Mouse (Mus musculus): ENCODE results near the gene Vmn2r104. TPM values are rescaled to one million over a fixed set of nuclear protein-coding genes. Genes with fewer than 3 reads are reported as not detected.

The Vmn2r104 gene
- polyA plus RNA-seq (2012; ENCODE audit: insufficient read depth, insufficient read length, missing spikeins), result not detected in 2 replicates

GRCm38 (mm10) chr17:20048236-20048635 is at the start of gene Vmn2r104:
TSS of gene Vmn2r104 (minus strand) at chr17:20048336.
- Histone ChIP-seq H3K27ac (ENCODE audit: insufficient read depth, low read depth, low read length) (no peak within 1 kb of the TSS), H3K4me1 (ENCODE audit: control insufficient read depth, insufficient read depth, low read length) (no peaks in the 10 kb centered on the region), H3K4me3 (ENCODE audit: insufficient read depth, low read length) (no peak within 1 kb of the TSS)
- no peak for TF ChIP-seq POLR2A (IDR thresholded peaks at IDR 0.05; ENCODE audit: borderline replicate concordance, low read depth, low read length)
- TF ChIP-seq CTCF (IDR thresholded peaks at IDR 0.05; ENCODE audit: low read depth, low read length), result no peak

DNA sequence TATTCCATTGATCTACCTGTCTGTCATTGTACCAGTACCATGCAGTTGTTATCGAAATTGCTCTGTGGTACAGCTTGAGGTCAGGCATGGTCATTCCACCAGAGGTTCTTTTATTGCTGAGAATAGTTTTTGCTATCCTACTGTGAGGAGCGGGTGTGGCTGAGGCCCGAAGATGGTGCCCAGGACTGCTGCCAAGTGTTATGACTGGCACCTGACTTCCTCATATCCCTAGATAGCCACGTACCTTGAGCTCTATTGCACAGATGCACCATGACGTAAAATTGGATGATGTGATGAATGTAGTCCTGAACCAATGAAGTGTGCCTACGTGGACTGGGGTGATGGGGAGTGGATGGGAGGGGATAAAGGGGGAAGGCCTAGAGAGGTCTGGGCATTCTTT is 26.0 kb upstream of the Vmn2r104 start:
- TF ChIP-seq CTCF (IDR thresholded peaks at IDR 0.05; ENCODE audit: low read depth, low read length), result no peak
- TF ChIP-seq POLR2A (IDR thresholded peaks at IDR 0.05; ENCODE audit: borderline replicate concordance, low read depth, low read length), result no peak

DNA sequence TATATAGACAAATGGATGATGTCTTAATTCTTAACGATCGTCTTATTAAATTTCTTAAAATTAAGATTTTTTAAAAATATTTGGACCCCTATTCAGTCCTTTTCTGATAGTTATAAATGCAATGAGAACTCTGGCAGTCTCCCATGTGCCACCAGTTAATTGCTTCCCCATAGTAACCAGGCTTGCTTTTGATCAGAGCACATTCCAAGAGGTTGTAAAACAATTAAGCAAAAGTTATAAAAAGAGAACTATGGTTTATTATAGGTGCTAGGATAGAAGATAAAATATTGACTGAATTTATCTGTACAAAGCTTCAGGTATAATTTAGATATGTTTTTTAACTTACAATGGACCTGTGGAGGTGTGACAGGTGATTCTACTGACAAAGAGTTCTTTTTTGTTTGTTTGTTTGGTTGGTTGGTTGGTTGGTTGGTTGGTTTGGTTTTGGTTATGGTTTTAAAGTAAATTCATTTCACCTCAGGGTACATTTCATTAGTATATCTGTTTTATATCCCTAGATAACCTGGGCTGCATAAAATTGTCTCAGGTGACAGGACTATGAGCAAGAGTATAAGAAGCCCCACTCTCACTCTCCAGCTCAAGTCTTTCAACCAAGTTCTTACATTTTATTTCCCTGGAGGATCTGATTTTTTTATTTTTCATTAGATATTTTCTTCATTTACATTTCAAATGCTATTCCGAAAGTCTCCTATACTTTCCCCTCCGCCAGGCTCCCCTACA is 23.7 kb upstream of the Vmn2r104 start:
- Histone ChIP-seq H3K4me3 (ENCODE audit: insufficient read depth, low read length) (no peak overlapping the region), H3K4me1 (ENCODE audit: control insufficient read depth, insufficient read depth, low read length) (no peaks in the 10 kb centered on the region), H3K27ac (ENCODE audit: insufficient read depth, low read depth, low read length) (no peak overlapping the region)
- no peak for TF ChIP-seq CTCF (IDR thresholded peaks at IDR 0.05; ENCODE audit: low read depth, low read length)
- TF ChIP-seq POLR2A (IDR thresholded peaks at IDR 0.05; ENCODE audit: borderline replicate concordance, low read depth, low read length), result no peak

More for the DNA sequence above, 26.0 kb upstream of the Vmn2r104 start:
- H3K27ac ChIP-seq (ENCODE audit: insufficient read depth, low read depth, low read length), result no peak overlapping the region
- H3K4me3 ChIP-seq (ENCODE audit: insufficient read depth, low read length), result no peak overlapping the region
- H3K4me1 ChIP-seq (ENCODE audit: control insufficient read depth, insufficient read depth, low read length), result no peaks in the 10 kb centered on the region

Other genes with a start within 250 kb of the Vmn2r104 start
- 0.80 TPM in 1 of 2 replicates, not detected in the other for gene Fpr-rs7, start 65.9 kb upstream of the Vmn2r104 start, polyA plus RNA-seq (2012; ENCODE audit: insufficient read depth, insufficient read length, missing spikeins)
- gene Fpr-rs6, start 134.8 kb upstream of the Vmn2r104 start, polyA plus RNA-seq (2012; ENCODE audit: insufficient read depth, insufficient read length, missing spikeins), result not detected in 2 replicates
- gene Vmn2r105, start 186.7 kb upstream of the Vmn2r104 start, polyA plus RNA-seq (2012; ENCODE audit: insufficient read depth, insufficient read length, missing spikeins), result not detected in 2 replicates
- gene Vmn2r106, start 237.2 kb upstream of the Vmn2r104 start, polyA plus RNA-seq (2012; ENCODE audit: insufficient read depth, insufficient read length, missing spikeins), result not detected in 2 replicates